Mouse (Mus musculus) kidney, adult 2 months (tissue): ENCODE measurements around the gene Nol4l.

Source experiments
- CTCF ChIP-seq: fragments of 200-500 bp; conservative IDR thresholded peaks from 2 replicates; pipeline ENCODE4 v1.5.1; 2011; ENCODE audit warnings: low read depth, mild to moderate bottlenecking, control low read depth, low read length, moderate library complexity, mixed read lengths; ENCODE audit not compliant: insufficient read depth, insufficient read length
- POLR2A ChIP-seq: fragments of 200-500 bp; IDR thresholded peaks from one replicate; pipeline ENCODE4 v1.6.1; 2011; ENCODE audit warnings: low read depth, low read length, control low read depth

DNA sequence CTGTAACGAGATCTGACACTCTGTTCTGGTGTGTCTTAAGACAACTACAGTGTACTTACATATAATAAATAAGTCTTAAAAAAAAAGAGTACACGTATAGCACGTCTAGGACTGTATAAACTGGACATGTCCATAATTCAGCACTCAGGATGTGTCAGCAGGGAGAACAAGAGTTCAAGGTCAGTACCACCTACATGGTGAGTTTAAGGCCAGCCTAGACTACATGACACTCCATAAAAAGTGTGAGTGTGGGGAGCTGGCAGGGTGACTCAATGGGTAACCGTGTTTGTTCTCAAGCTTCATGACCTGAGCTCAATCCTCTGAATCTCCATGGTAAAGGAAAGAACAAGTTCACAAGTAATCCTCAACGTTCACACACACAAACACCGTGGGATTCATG lies 81.3 kb downstream of the Nol4l start:
- TF ChIP-seq CTCF (no peak), POLR2A (no peak)
